Comparison of ENCODE assay signal across 12 mouse cellular contexts in genomic region chr16:30795501-30795904, GRCm38 (mm10).
DNase-seq lines count a peak whose midpoint lies in the region; ATAC-seq and TF ChIP-seq lines count a peak whose summit lies in the region.
"Had no signal": no experiment of that assay in that cellular context is flagged by ENCODE, and none has a peak within 500 bp of the region (broad histone marks: within the 10 kb centered on the region; RNA-seq: fewer than 3 reads in every experiment).

No protein-coding gene starts in this region.

- intact Hi-C loops in heart, postnatal 10 days (cut with DNase I): loop anchor here (1.0 to 10.0 kb wide), 5 partner anchors 26 to 269 kb away; no protein-coding TSS in a partner anchor

- H3K9ac ChIP-seq in forebrain, postnatal 0 days: no peak overlapping the region
- H3K9ac ChIP-seq: hindbrain, embryonic 14.5 days; limb, embryonic 12.5 days; stomach, embryonic 15.5 days had no signal

- no peak overlapping the region for H3K27ac ChIP-seq in forebrain, postnatal 0 days (ENCODE audit: low read depth, low read length)
- H3K27ac ChIP-seq: hindbrain, embryonic 14.5 days; limb, embryonic 12.5 days; stomach, embryonic 15.5 days had no signal

- H3K9me3 ChIP-seq in forebrain, postnatal 0 days (ENCODE audit: low read length): no peaks in the 10 kb centered on the region
- H3K9me3 ChIP-seq: limb, embryonic 12.5 days; stomach, embryonic 15.5 days had no signal

- H3K4me1 ChIP-seq in forebrain, postnatal 0 days (ENCODE audit: insufficient read depth): peaks cover 12% of the 10 kb centered on the region; the same call in 1 of the 2 replicates

- no peaks in the 10 kb centered on the region for H3K36me3 ChIP-seq in forebrain, postnatal 0 days (ENCODE audit: insufficient read depth)
- H3K36me3 ChIP-seq: limb, embryonic 12.5 days; stomach, embryonic 15.5 days had no signal

- WGBS in forebrain, postnatal 0 days: 86% methylated on average over 5 of the region's 5 CpGs

- H3K4me2 ChIP-seq in forebrain, postnatal 0 days (ENCODE audit: low read depth): no peak overlapping the region
- H3K4me2 ChIP-seq: hindbrain, embryonic 14.5 days; limb, embryonic 12.5 days; stomach, embryonic 15.5 days had no signal

- H3K27me3 ChIP-seq in forebrain, postnatal 0 days (ENCODE audit: insufficient read depth, low read length): no peaks in the 10 kb centered on the region
- H3K27me3 ChIP-seq: limb, embryonic 12.5 days; stomach, embryonic 15.5 days had no signal

- no peak overlapping the region for H3K4me3 ChIP-seq in forebrain, postnatal 0 days (ENCODE audit: low read depth, low read length)
- H3K4me3 ChIP-seq: limb, embryonic 12.5 days; stomach, embryonic 15.5 days had no signal

- peak; percentile 50 for DNase-seq in adrenal gland, adult 2 months
- no peak for DNase-seq in adrenal gland, adult 8-10 months
- DNase-seq in Muller cell, postnatal 12 days (ENCODE audit: inconsistent ontology term): peak; percentile 73
- peak; percentile 53 to 61 for DNase-seq in heart, postnatal 10 days
- peak; percentile 32 to 45 for DNase-seq in kidney, postnatal 4 days
- DNase-seq in urinary bladder, adult 18-20 months (ENCODE audit: low spot score in 2 of 2): no peak
- no peak for DNase-seq in forebrain, postnatal 0 days
- DNase-seq in urinary bladder, postnatal 10 days (ENCODE audit: low spot score): no peak

- no peak for ATAC-seq in forebrain, postnatal 0 days
- ATAC-seq: forebrain, embryonic 16.5 days had no signal

- TF ChIP-seq CTCF in forebrain, postnatal 0 days (IDR thresholded peaks at IDR 0.05; ENCODE audit: low read depth): no peak

Comparison
In these comparisons a context has a peak if more than half of its experiments do, and no peak if none do; other contexts are left out.
1. DNase-seq: peak in adrenal gland, adult 2 months (single experiment), Muller cell, postnatal 12 days (single experiment), heart, postnatal 10 days (2 of 2) and kidney, postnatal 4 days (2 of 2); none in adrenal gland, adult 8-10 months (single experiment), urinary bladder, adult 18-20 months (0 of 2), forebrain, postnatal 0 days (single experiment) and urinary bladder, postnatal 10 days (single experiment).